Mouse (Mus musculus) lung, postnatal 36 days (tissue): ENCODE data around the gene Ulk3.

Experiments
- DNase-seq: peaks from one replicate; pipeline ENCODE4 v3.0.0; 2022; ENCODE audit warnings: mixed read lengths

Gene Ulk3

GRCm38 (mm10) chr9:57589224-57590126 is at the start of gene Ulk3:
Gene Ulk3, plus strand, starts transcription at chr9:57589452.
- peak; percentile 86 for DNase-seq

- DNase-seq, result no peak
Measured at GRCm38 (mm10) chr9:57539550-57539949, 49.7 kb upstream of the Ulk3 start.

GRCm38 (mm10) chr9:57541312-57541711 is 47.9 kb upstream of the Ulk3 start:
- peak; percentile 72 for DNase-seq

GRCm38 (mm10) chr9:57543951-57544350 is 45.3 kb upstream of the Ulk3 start:
- no peak for DNase-seq

- no peak for DNase-seq
Measured at GRCm38 (mm10) chr9:57547287-57547686, 42.0 kb upstream of the Ulk3 start.

- no peak for DNase-seq
Measured at GRCm38 (mm10) chr9:57547869-57548268, 41.4 kb upstream of the Ulk3 start.

- no peak for DNase-seq
Measured at GRCm38 (mm10) chr9:57549186-57549585, 40.1 kb upstream of the Ulk3 start.

- peak; percentile 57 for DNase-seq
Measured at GRCm38 (mm10) chr9:57550126-57550862, 39.0 kb upstream of the Ulk3 start.

GRCm38 (mm10) chr9:57552139-57552887 is 36.9 kb upstream of the Ulk3 start, which contains the start of gene Mpi:
Gene Mpi, minus strand, starts transcription at chr9:57552763.
- DNase-seq, result peak; percentile 73

GRCm38 (mm10) chr9:57553119-57553518 is 36.1 kb upstream of the Ulk3 start:
- no peak for DNase-seq

GRCm38 (mm10) chr9:57554753-57555152 is 34.5 kb upstream of the Ulk3 start:
- no peak for DNase-seq

GRCm38 (mm10) chr9:57557215-57557614 is 32.0 kb upstream of the Ulk3 start:
- DNase-seq, result no peak

- no peak for DNase-seq
Measured at GRCm38 (mm10) chr9:57558625-57559024, 30.6 kb upstream of the Ulk3 start.

GRCm38 (mm10) chr9:57559568-57559967 is 29.7 kb upstream of the Ulk3 start:
- DNase-seq, result no peak

- DNase-seq, result no peak
Measured at GRCm38 (mm10) chr9:57560263-57560662, 29.0 kb upstream of the Ulk3 start.

- DNase-seq, result peak; percentile 96
Measured at GRCm38 (mm10) chr9:57560861-57561710, 28.2 kb upstream of the Ulk3 start, which contains the start of gene Scamp2. Gene Scamp2, plus strand, starts transcription at chr9:57560943.

- peak; percentile 41 for DNase-seq
Measured at GRCm38 (mm10) chr9:57561711-57562099, 27.5 kb upstream of the Ulk3 start.

- peak; percentile 46 for DNase-seq
Measured at GRCm38 (mm10) chr9:57562896-57563372, 26.3 kb upstream of the Ulk3 start.

- DNase-seq, result no peak
Measured at GRCm38 (mm10) chr9:57564609-57565008, 24.6 kb upstream of the Ulk3 start.

GRCm38 (mm10) chr9:57565741-57566221 is 23.5 kb upstream of the Ulk3 start:
- peak; percentile 66 for DNase-seq

GRCm38 (mm10) chr9:57566846-57567245 is 22.4 kb upstream of the Ulk3 start:
- no peak for DNase-seq

- DNase-seq, result no peak
Measured at GRCm38 (mm10) chr9:57568500-57568899, 20.8 kb upstream of the Ulk3 start.
